Mouse (Mus musculus) liver, adult 2 months (tissue): Measurements from ENCODE around the gene Fshb. TPM values are rescaled to one million over a fixed set of nuclear protein-coding genes. Genes with fewer than 3 reads are reported as not detected.

ENCODE experiments used
- DNase-seq: peaks from one replicate; pipeline ENCODE4 v3.0.0-alpha.2; 2011; ENCODE audit warnings: low read depth, low spot score; ENCODE audit errors: extremely low read depth
- H3K27ac ChIP-seq: fragments of 200-500 bp; replicated peaks from 2 replicates; pipeline ENCODE4 v1.5.1; 2012; ENCODE audit warnings: low read depth, mild to moderate bottlenecking, control low read depth, inconsistent platforms, low read length; ENCODE audit not compliant: insufficient read depth
- H3K27me3 ChIP-seq: fragments of 200-500 bp; 2 replicates; pipeline ENCODE4 v1.6.1; 2012; ENCODE audit warnings: mild to moderate bottlenecking, moderate library complexity, low read length, inconsistent platforms; ENCODE audit not compliant: control insufficient read depth, insufficient read depth
- H3K36me3 ChIP-seq: fragments of 200-500 bp; 2 replicates; pipeline ENCODE4 v1.6.1; 2012; ENCODE audit warnings: low read length, inconsistent platforms; ENCODE audit not compliant: control insufficient read depth, insufficient read depth
- H3K4me1 ChIP-seq: fragments of 200-500 bp; 2 replicates; pipeline ENCODE4 v1.6.1; 2011; ENCODE audit warnings: low read length; ENCODE audit not compliant: control insufficient read depth, insufficient read depth
- H3K4me3 ChIP-seq: fragments of 200-500 bp; 2 replicates; pipeline ENCODE4 v1.5.1; 2011; ENCODE audit warnings: low read depth, mild to moderate bottlenecking, control low read depth, low read length, moderate library complexity; ENCODE audit not compliant: insufficient read depth
- H3K79me2 ChIP-seq: fragments of 200-500 bp; 2 replicates; pipeline ENCODE4 v1.6.1; 2012; ENCODE audit warnings: inconsistent platforms, mild to moderate bottlenecking, low read length, moderate library complexity; ENCODE audit not compliant: control insufficient read depth, insufficient read depth
- H3K9ac ChIP-seq: fragments of 200-500 bp; 2 replicates; pipeline ENCODE4 v1.6.1; 2012; ENCODE audit warnings: low read depth, mild to moderate bottlenecking, control low read depth, inconsistent platforms, low read length
- CTCF ChIP-seq: fragments of 200-500 bp; IDR thresholded peaks from 2 replicates; pipeline ENCODE4 v1.5.1; 2011; ENCODE audit warnings: low read depth, low read length, control low read depth
- POLR2A ChIP-seq: fragments of 200-500 bp; IDR thresholded peaks from 2 replicates; pipeline ENCODE4 v1.6.1; 2011; ENCODE audit warnings: low read length, control low read depth; ENCODE audit not compliant: insufficient read depth; ENCODE audit errors: extremely low read depth
- WGBS: fragments of 180-500 bp; shearing (Covaris S2); methylation state at CpG from one replicate; pipeline ENCODE4 v1.1.7; 2018; 5-methylcytosine and 5-hydroxymethylcytosine counted together
- polyA plus RNA-seq: library from polyadenylated mRNA; depleted of rRNA; stranded (reverse); fragments of >200 nt; gene quantifications from 2 replicates; pipeline ENCODE4 v1.2.3, GENCODE M21; 2012; rRNA removed
- total RNA-seq: library from RNA; depleted of rRNA; stranded (reverse); fragments of >200 nt; gene quantifications from 2 replicates; pipeline ENCODE4 v1.2.3, GENCODE M21; 2014; rRNA removed

The Fshb gene
- total RNA-seq (not detected in 2 replicates), polyA plus RNA-seq (not detected in 2 replicates)

- H3K27ac ChIP-seq, result no peak within 1 kb of the TSS
- no peaks in the 10 kb centered on the region for H3K4me1 ChIP-seq
- H3K36me3 ChIP-seq, result no peaks in the 10 kb centered on the region
- TF ChIP-seq POLR2A, result no peak
- no peak for TF ChIP-seq CTCF
- no peaks in the 10 kb centered on the region for H3K79me2 ChIP-seq
- no peaks in the 10 kb centered on the region for H3K27me3 ChIP-seq
- H3K4me3 ChIP-seq, result no peak within 1 kb of the TSS
- DNase-seq, result no peak
- H3K9ac ChIP-seq, result no peak within 1 kb of the TSS
- WGBS, result 71% methylated on average over 4 of the region's 4 CpGs
Observed at GRCm38 (mm10) chr2:107059556-107059955, at the start of gene Fshb. Fshb (minus strand) TSS chr2:107059656.

- WGBS, result 39% methylated on average over 2 of the region's 2 CpGs
- H3K9ac ChIP-seq, result no peak overlapping the region
Observed at GRCm38 (mm10) chr2:107084256-107084655, 24.8 kb upstream of the Fshb start.

GRCm38 (mm10) chr2:107083071-107083885, 23.8 kb upstream of the Fshb start:
- Histone ChIP-seq H3K9ac (no peak overlapping the region), H3K4me1 (no peaks in the 10 kb centered on the region), H3K27ac (no peak overlapping the region), H3K79me2 (no peaks in the 10 kb centered on the region), H3K27me3 (no peaks in the 10 kb centered on the region), H3K36me3 (no peaks in the 10 kb centered on the region), H3K4me3 (no peak overlapping the region)
- TF ChIP-seq POLR2A, result no peak
- peak; percentile 52 for TF ChIP-seq CTCF
- peak; percentile 7 for DNase-seq
- 56% methylated on average over 14 of the region's 14 CpGs for WGBS

More at GRCm38 (mm10) chr2:107084256-107084655, 24.8 kb upstream of the Fshb start:
- Histone ChIP-seq H3K4me1 (no peaks in the 10 kb centered on the region), H3K27ac (no peak overlapping the region), H3K36me3 (no peaks in the 10 kb centered on the region), H3K4me3 (no peak overlapping the region), H3K27me3 (no peaks in the 10 kb centered on the region), H3K79me2 (no peaks in the 10 kb centered on the region)
- no peak for DNase-seq
- no peak for TF ChIP-seq POLR2A

- no peaks in the 10 kb centered on the region for H3K36me3 ChIP-seq
- H3K4me3 ChIP-seq, result no peak overlapping the region
Observed at GRCm38 (mm10) chr2:107063260-107063659, 3.8 kb upstream of the Fshb start.

GRCm38 (mm10) chr2:107045955-107046354, 13.5 kb downstream of the Fshb start:
- H3K27me3 ChIP-seq, result no peaks in the 10 kb centered on the region
- H3K27ac ChIP-seq, result no peak overlapping the region
- H3K4me3 ChIP-seq, result no peak overlapping the region
- no peak for DNase-seq
- no peaks in the 10 kb centered on the region for H3K36me3 ChIP-seq
- H3K4me1 ChIP-seq, result no peaks in the 10 kb centered on the region
- H3K79me2 ChIP-seq, result no peaks in the 10 kb centered on the region
- H3K9ac ChIP-seq, result no peak overlapping the region
- TF ChIP-seq POLR2A (no peak), CTCF (no peak)

More at GRCm38 (mm10) chr2:107063260-107063659, 3.8 kb upstream of the Fshb start:
- DNase-seq, result no peak
- 19% methylated on average over 2 of the region's 2 CpGs for WGBS
- Histone ChIP-seq H3K27me3 (no peaks in the 10 kb centered on the region), H3K27ac (no peak overlapping the region), H3K4me1 (no peaks in the 10 kb centered on the region), H3K9ac (no peak overlapping the region), H3K79me2 (no peaks in the 10 kb centered on the region)
- no peak for TF ChIP-seq CTCF
- TF ChIP-seq POLR2A, result no peak

GRCm38 (mm10) chr2:107040816-107041215, 18.6 kb downstream of the Fshb start:
- Histone ChIP-seq H3K36me3 (no peaks in the 10 kb centered on the region), H3K79me2 (no peaks in the 10 kb centered on the region), H3K27me3 (no peaks in the 10 kb centered on the region), H3K27ac (no peak overlapping the region), H3K4me3 (no peak overlapping the region), H3K9ac (no peak overlapping the region), H3K4me1 (no peaks in the 10 kb centered on the region)
- TF ChIP-seq CTCF (no peak), POLR2A (no peak)
- WGBS, result 80% methylated on average over 4 of the region's 4 CpGs
- DNase-seq, result no peak
